Mouse (Mus musculus): ENCODE results near the gene Olfr773.
"Not testable (repeated sequence)": the region's sequence is repeated elsewhere in the genome, so short reads cannot be mapped to it uniquely, and the experiment has no call there.

The Olfr773 gene

GRCm38 (mm10) chr10:129187319-129187718, at the start of gene Olfr773:
TSS of gene Olfr773 (minus strand) at chr10:129187419.
- not testable (repeated sequence) for DNase-seq (ENCODE audit: low spot score)

GRCm38 (mm10) chr10:129235904-129236303, 48.7 kb upstream of the Olfr773 start, which contains the start of gene Olfr774:
TSS of gene Olfr774 (plus strand) at chr10:129236204.
- no peak for DNase-seq (ENCODE audit: low spot score)

- DNase-seq (ENCODE audit: low spot score) = no peak
Observed at GRCm38 (mm10) chr10:129230737-129231136, 43.5 kb upstream of the Olfr773 start.

GRCm38 (mm10) chr10:129177821-129178220, 9.4 kb downstream of the Olfr773 start, which contains the start of gene Olfr772:
TSS of gene Olfr772 (minus strand) at chr10:129177921.
- DNase-seq (ENCODE audit: low spot score) = not testable (repeated sequence)

GRCm38 (mm10) chr10:129164651-129165050, 22.6 kb downstream of the Olfr773 start, which contains the start of gene Olfr771:
TSS of gene Olfr771 (minus strand) at chr10:129164751.
- DNase-seq (ENCODE audit: low spot score) = no peak

GRCm38 (mm10) chr10:129138898-129139297, 48.3 kb downstream of the Olfr773 start, which contains the start of gene Olfr770:
TSS of gene Olfr770 (minus strand) at chr10:129138998.
- DNase-seq (ENCODE audit: low spot score) = no peak
